Comparison of ENCODE assay signal across 14 mouse cellular contexts in genomic region chr9:23167056-23167591, GRCm38 (mm10). TPM values are rescaled to one million over a fixed set of nuclear protein-coding genes. Genes with fewer than 3 reads are reported as not detected.
"Had no signal": no experiment of that assay in that cellular context is flagged by ENCODE, and none has a peak within 500 bp of the region (broad histone marks: within the 10 kb centered on the region; RNA-seq: fewer than 3 reads in every experiment).

No protein-coding gene starts in this region.

- H3K4me3 ChIP-seq: kidney, embryonic 15.5 days; left cerebral cortex, adult 2 months; limb, embryonic 10.5 days; liver, embryonic 12.5 days; lung, embryonic 15.5 days; midbrain, embryonic 10.5 days; neural tube, embryonic 13.5 days had no signal

- H3K9ac ChIP-seq: kidney, embryonic 15.5 days; liver, embryonic 12.5 days; lung, embryonic 15.5 days; neural tube, embryonic 13.5 days had no signal

- H3K27me3 ChIP-seq: kidney, embryonic 15.5 days; liver, embryonic 12.5 days; lung, embryonic 15.5 days; neural tube, embryonic 13.5 days had no signal

- H3K4me2 ChIP-seq: kidney, embryonic 15.5 days; liver, embryonic 12.5 days; lung, embryonic 15.5 days; neural tube, embryonic 13.5 days had no signal

- DNase-seq: lung, postnatal 4 days; midbrain, embryonic 14.5 days; right cerebral cortex, adult 18-20 months; right cerebral cortex, postnatal 25 days; thymus, postnatal 4 days had no signal

- H3K9me3 ChIP-seq: kidney, embryonic 15.5 days; limb, embryonic 10.5 days; liver, embryonic 12.5 days; lung, embryonic 15.5 days; midbrain, embryonic 10.5 days; neural tube, embryonic 13.5 days had no signal

- H3K36me3 ChIP-seq: kidney, embryonic 15.5 days; limb, embryonic 10.5 days; liver, embryonic 12.5 days; lung, embryonic 15.5 days; midbrain, embryonic 10.5 days; neural tube, embryonic 13.5 days had no signal

- H3K27ac ChIP-seq: kidney, embryonic 15.5 days; left cerebral cortex, adult 2 months; limb, embryonic 10.5 days; liver, embryonic 12.5 days; lung, embryonic 15.5 days; midbrain, embryonic 10.5 days; neural tube, embryonic 13.5 days had no signal

- H3K4me1 ChIP-seq: kidney, embryonic 15.5 days; limb, embryonic 10.5 days; liver, embryonic 12.5 days; midbrain, embryonic 10.5 days; neural tube, embryonic 13.5 days had no signal

- ATAC-seq: liver, embryonic 12.5 days had no signal

RNA-seq across cellular contexts. Expression of gene Bmper, which starts 55.8 kb away (rescaled TPM):
- total RNA-seq: megakaryocyte, adult 5-6 weeks; monocyte, adult 5-6 weeks had no signal
